Mouse (Mus musculus) forebrain, embryonic 14.5 days (tissue): ENCODE measurements around the gene Chd3. TPM values are rescaled to one million over a fixed set of nuclear protein-coding genes. Genes with fewer than 3 reads are reported as not detected.

Experiments
- ATAC-seq: fragments of 200-750 bp; cut with Nextera tagmentation; 2 replicates; pipeline ENCODE4 v1.8.0; 2017; ENCODE audit warnings: mild to moderate bottlenecking, moderate library complexity
- DNase-seq: peaks from one replicate; pipeline ENCODE4 v3.0.0-alpha.2; 2015; ENCODE audit warnings: low spot score
- H3K27ac ChIP-seq: fragments of 300-500 bp; sonication (generic); 2 replicates; pipeline ENCODE4 v1.5.1; 2014; ENCODE audit warnings: low read depth, mild to moderate bottlenecking, control low read depth, low read length, moderate library complexity
- H3K27me3 ChIP-seq: fragments of 300-500 bp; sonication (generic); replicated peaks from 2 replicates; pipeline ENCODE4 v1.6.1; 2014; ENCODE audit warnings: low read length, control low read depth, mixed read lengths; ENCODE audit not compliant: control insufficient read depth, insufficient read depth
- H3K36me3 ChIP-seq: fragments of 300-500 bp; sonication (generic); 2 replicates; pipeline ENCODE4 v1.6.1; 2014; ENCODE audit warnings: low read length, control low read depth; ENCODE audit not compliant: control insufficient read depth, insufficient read depth
- H3K4me1 ChIP-seq: fragments of 300-500 bp; sonication (generic); 2 replicates; pipeline ENCODE4 v1.6.1; 2014; ENCODE audit warnings: antibody characterized with exemption, low read length, control low read depth; ENCODE audit not compliant: control insufficient read depth, insufficient read depth
- H3K4me2 ChIP-seq: fragments of 300-500 bp; sonication (generic); 2 replicates; pipeline ENCODE4 v1.6.1; 2014; ENCODE audit warnings: mild to moderate bottlenecking, control low read depth, low read length
- H3K4me3 ChIP-seq: fragments of 300-500 bp; sonication (generic); 2 replicates; pipeline ENCODE4 v1.5.1; 2014; ENCODE audit warnings: low read depth, low read length, control low read depth
- H3K9ac ChIP-seq: fragments of 300-500 bp; sonication (generic); 2 replicates; pipeline ENCODE4 v1.6.1; 2014; ENCODE audit warnings: mild to moderate bottlenecking, low read length, control low read depth, moderate library complexity
- H3K9me3 ChIP-seq: fragments of 300-500 bp; sonication (generic); replicated peaks from 2 replicates; pipeline ENCODE4 v1.6.1; 2016; ENCODE audit warnings: low read length, control low read depth, mixed read lengths; ENCODE audit not compliant: control insufficient read depth
- WGBS: fragments of 180-500 bp; shearing (Covaris S2); extraction: QIAGEN DNeasy Blood & Tissue Kit; methylation state at CpG from one replicate; pipeline ENCODE4 v1.1.7; 2014; 5-methylcytosine and 5-hydroxymethylcytosine counted together
- polyA plus RNA-seq: library from polyadenylated mRNA; unstranded; fragments of >200 nt; fragmentation: Nextera tagmentation; extraction: Ambion mirVana; gene quantifications from 2 replicates; pipeline ENCODE4 v1.2.1, GENCODE M21; 2014

Gene Chd3
- polyA plus RNA-seq, 1 experiment from 2014 or later: 70.3 TPM

GRCm38 (mm10) chr11:69334796-69335195 is 34.4 kb downstream of the Chd3 start:
- H3K9ac ChIP-seq: no peak overlapping the region
- DNase-seq (no peak), ATAC-seq (no peak)

GRCm38 (mm10) chr11:69333922-69334321 is 35.3 kb downstream of the Chd3 start:
- Histone ChIP-seq H3K27ac (no peak overlapping the region), H3K27me3 (no peaks in the 10 kb centered on the region), H3K4me1 (peaks cover 12% of the 10 kb centered on the region), H3K9ac (no peak overlapping the region), H3K36me3 (no peaks in the 10 kb centered on the region), H3K4me3 (no peak overlapping the region), H3K9me3 (no peaks in the 10 kb centered on the region), H3K4me2 (no peak overlapping the region)
- 73% methylated on average over 3 of the region's 3 CpGs for WGBS
- DNase-seq (peak; percentile 29), ATAC-seq (no peak)

More at GRCm38 (mm10) chr11:69334796-69335195, 34.4 kb downstream of the Chd3 start:
- Histone ChIP-seq H3K27ac (no peak overlapping the region), H3K9me3 (no peaks in the 10 kb centered on the region), H3K4me3 (no peak overlapping the region), H3K4me2 (no peak overlapping the region), H3K36me3 (no peaks in the 10 kb centered on the region), H3K27me3 (no peaks in the 10 kb centered on the region), H3K4me1 (peaks cover 12% of the 10 kb centered on the region)
- 64% methylated on average over 4 of the region's 4 CpGs for WGBS

GRCm38 (mm10) chr11:69332713-69333253 is 36.4 kb downstream of the Chd3 start:
- H3K36me3 ChIP-seq: no peaks in the 10 kb centered on the region
- peak overlapping the region; percentile 71 for H3K27ac ChIP-seq
- peak overlapping the region; percentile 67; the same call in 1 of the 2 replicates for H3K9ac ChIP-seq
- DNase-seq (no peak), ATAC-seq (no peak)
- H3K9me3 ChIP-seq: no peaks in the 10 kb centered on the region
- WGBS: 45% methylated on average over 8 of the region's 8 CpGs
- H3K4me3 ChIP-seq: no peak overlapping the region
- H3K4me2 ChIP-seq: peak overlapping the region; percentile 56; the same call in 1 of the 2 replicates
- H3K4me1 ChIP-seq: peaks cover 12% of the 10 kb centered on the region
- no peaks in the 10 kb centered on the region for H3K27me3 ChIP-seq

- ATAC-seq: peak; percentile 88
- H3K9ac ChIP-seq: peak overlapping the region; percentile 67
- peak overlapping the region; percentile 36 for H3K4me3 ChIP-seq
- H3K27ac ChIP-seq: peak overlapping the region; percentile 71
- no peaks in the 10 kb centered on the region for H3K9me3 ChIP-seq
- under 1% methylated on average over 24 of the region's 24 CpGs for WGBS
- DNase-seq: peak; percentile 93
- no peaks in the 10 kb centered on the region for H3K27me3 ChIP-seq
- peak overlapping the region; percentile 56 for H3K4me2 ChIP-seq
- H3K36me3 ChIP-seq: no peaks in the 10 kb centered on the region
- H3K4me1 ChIP-seq: peaks cover 12% of the 10 kb centered on the region
Measured at GRCm38 (mm10) chr11:69331929-69332405, 37.2 kb downstream of the Chd3 start.

GRCm38 (mm10) chr11:69331152-69331551 is 38.1 kb downstream of the Chd3 start:
- Histone ChIP-seq H3K4me2 (no peak overlapping the region), H3K36me3 (no peaks in the 10 kb centered on the region), H3K4me3 (no peak overlapping the region), H3K9me3 (no peaks in the 10 kb centered on the region), H3K4me1 (peaks cover 16% of the 10 kb centered on the region), H3K27me3 (no peaks in the 10 kb centered on the region), H3K9ac (no peak overlapping the region), H3K27ac (no peak overlapping the region)
- DNase-seq (no peak), ATAC-seq (no peak)
- WGBS: 92% methylated on average over 6 of the region's 6 CpGs

- Histone ChIP-seq H3K4me1 (peaks cover 26% of the 10 kb centered on the region), H3K4me3 (no peak overlapping the region), H3K4me2 (no peak overlapping the region), H3K27ac (no peak overlapping the region), H3K36me3 (no peaks in the 10 kb centered on the region), H3K27me3 (no peaks in the 10 kb centered on the region), H3K9ac (no peak overlapping the region), H3K9me3 (no peaks in the 10 kb centered on the region)
- ATAC-seq: no peak
- WGBS: 95% methylated on average over 6 of the region's 6 CpGs
- DNase-seq: no peak
Measured at GRCm38 (mm10) chr11:69328517-69328916, 40.7 kb downstream of the Chd3 start.

GRCm38 (mm10) chr11:69327648-69328047 is 41.6 kb downstream of the Chd3 start:
- no peak overlapping the region for H3K9ac ChIP-seq
- peaks cover 29% of the 10 kb centered on the region for H3K4me1 ChIP-seq
- DNase-seq (no peak), ATAC-seq (no peak)
- H3K36me3 ChIP-seq: no peaks in the 10 kb centered on the region
- no peak overlapping the region for H3K27ac ChIP-seq
- H3K4me2 ChIP-seq: no peak overlapping the region
- H3K9me3 ChIP-seq: no peaks in the 10 kb centered on the region
- WGBS: 56% methylated on average over 6 of the region's 6 CpGs
- H3K27me3 ChIP-seq: no peaks in the 10 kb centered on the region
- H3K4me3 ChIP-seq: no peak overlapping the region

- 9% methylated on average over 9 of the region's 9 CpGs for WGBS
- ATAC-seq (no peak), DNase-seq (no peak)
- no peaks in the 10 kb centered on the region for H3K27me3 ChIP-seq
- no peak overlapping the region for H3K27ac ChIP-seq
- peak overlapping the region; percentile 88; the same call in 1 of the 2 replicates for H3K4me2 ChIP-seq
- no peak overlapping the region for H3K9ac ChIP-seq
- H3K4me1 ChIP-seq: peaks cover 29% of the 10 kb centered on the region
- no peaks in the 10 kb centered on the region for H3K9me3 ChIP-seq
- H3K36me3 ChIP-seq: no peaks in the 10 kb centered on the region
- no peak overlapping the region for H3K4me3 ChIP-seq
Measured at GRCm38 (mm10) chr11:69327157-69327442, 42.1 kb downstream of the Chd3 start.

GRCm38 (mm10) chr11:69326408-69327156 is 42.6 kb downstream of the Chd3 start:
- Histone ChIP-seq H3K4me2 (peak overlapping the region; percentile 88), H3K36me3 (no peaks in the 10 kb centered on the region), H3K27me3 (no peaks in the 10 kb centered on the region), H3K4me1 (peaks cover 32% of the 10 kb centered on the region), H3K4me3 (peak overlapping the region; percentile 48), H3K9ac (peak overlapping the region; percentile 69), H3K9me3 (no peaks in the 10 kb centered on the region), H3K27ac (no peak overlapping the region)
- 3% methylated on average over 42 of the region's 45 CpGs for WGBS
- DNase-seq: peak; percentile 27
- peak; percentile 13 for ATAC-seq
